Mouse (Mus musculus) midbrain, postnatal 0 days (tissue): Measurements from ENCODE around the gene Dtx4. TPM values are rescaled to one million over a fixed set of nuclear protein-coding genes. Genes with fewer than 3 reads are reported as not detected.

Experiments used
- ATAC-seq: fragments of 200-750 bp; cut with Nextera tagmentation; 2 replicates; pipeline ENCODE4 v1.8.0; 2017; ENCODE audit warnings: moderate number of reproducible peaks, mild to moderate bottlenecking, moderate TSS enrichment, moderate library complexity; ENCODE audit not compliant: low FRiP score
- DNase-seq: peaks from one replicate; pipeline ENCODE4 v3.0.0-alpha.2; 2015; ENCODE audit warnings: low spot score
- H3K27ac ChIP-seq: fragments of 300-500 bp; sonication (generic); 2 replicates; pipeline ENCODE4 v1.5.1; 2014; ENCODE audit warnings: low read depth, mild to moderate bottlenecking, low read length, mixed read lengths
- H3K27me3 ChIP-seq: fragments of 300-500 bp; sonication (generic); 2 replicates; pipeline ENCODE4 v1.6.1; 2014; ENCODE audit warnings: low read length, control low read depth, mixed read lengths; ENCODE audit not compliant: insufficient read depth
- H3K36me3 ChIP-seq: fragments of 300-500 bp; sonication (generic); 2 replicates; pipeline ENCODE4 v1.6.1; 2014; ENCODE audit warnings: low read length, control low read depth, mixed read lengths; ENCODE audit not compliant: insufficient read depth
- H3K4me1 ChIP-seq: fragments of 300-500 bp; sonication (generic); 2 replicates; pipeline ENCODE4 v1.6.1; 2014; ENCODE audit warnings: mild to moderate bottlenecking, control low read depth, antibody characterized with exemption, low read length, mixed read lengths; ENCODE audit not compliant: insufficient read depth
- H3K4me2 ChIP-seq: fragments of 300-500 bp; sonication (generic); 2 replicates; pipeline ENCODE4 v1.6.1; 2014; ENCODE audit warnings: low read depth, mild to moderate bottlenecking, low read length, mixed read lengths; ENCODE audit not compliant: poor library complexity, severe bottlenecking
- H3K4me3 ChIP-seq: fragments of 300-500 bp; sonication (generic); 2 replicates; pipeline ENCODE4 v1.5.1; 2014; ENCODE audit warnings: low read depth, mild to moderate bottlenecking, low read length, moderate library complexity
- H3K9ac ChIP-seq: fragments of 300-500 bp; sonication (generic); replicated peaks from 2 replicates; pipeline ENCODE4 v1.6.1; 2014; ENCODE audit warnings: mild to moderate bottlenecking, low read length, moderate library complexity, mixed read lengths; ENCODE audit not compliant: poor library complexity, severe bottlenecking
- H3K9me3 ChIP-seq: fragments of 300-500 bp; sonication (generic); 2 replicates; pipeline ENCODE4 v1.6.1; 2016; ENCODE audit warnings: low read length, control low read depth
- CTCF ChIP-seq: IDR thresholded peaks from 2 replicates; pipeline ENCODE4 v1.5.1; 2016; ENCODE audit warnings: antibody characterized with exemption, mild to moderate bottlenecking
- WGBS: fragments of 180-500 bp; shearing (Covaris S2); extraction: QIAGEN DNeasy Blood & Tissue Kit; methylation state at CpG from one replicate; pipeline ENCODE4 v1.1.7; 2014; 5-methylcytosine and 5-hydroxymethylcytosine counted together
- polyA plus RNA-seq: library from polyadenylated mRNA; unstranded; fragments of >200 nt; fragmentation: Nextera tagmentation; extraction: Ambion mirVana; gene quantifications from 2 replicates; pipeline ENCODE4 v1.2.1, GENCODE M21; 2015
- total RNA-seq: library from RNA; depleted of rRNA; stranded (reverse); fragments of >200 nt; gene quantifications from 2 replicates; pipeline ENCODE4 v1.2.3, GENCODE M21; 2014

Dtx4 gene
- total and polyA plus RNA-seq, 2 experiments from 2014 or later: 26.3 to 57.5 TPM

DNA sequence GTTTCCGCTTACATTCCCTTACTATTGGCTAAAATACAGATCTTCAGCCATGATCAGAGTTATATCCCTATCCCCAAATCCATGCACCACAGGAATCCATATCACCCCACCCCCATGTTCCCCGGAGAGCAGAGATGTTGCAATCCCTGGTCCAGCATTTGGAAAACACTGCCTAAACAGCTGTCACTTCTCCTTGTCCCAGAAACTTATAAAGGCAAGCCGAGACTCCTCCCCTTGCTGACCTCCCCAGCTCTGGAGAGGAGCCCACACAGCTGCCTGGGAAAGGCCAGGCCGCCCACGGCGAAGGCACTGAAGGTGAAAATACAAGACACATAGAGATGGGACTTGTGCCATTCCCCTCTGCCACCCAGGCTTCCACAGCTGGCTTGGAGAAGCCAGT lies 14.4 kb downstream of the Dtx4 start:
- no peak for DNase-seq
- H3K4me2 ChIP-seq: no peak overlapping the region
- H3K36me3 ChIP-seq: peaks cover 57% of the 10 kb centered on the region
- no peak overlapping the region for H3K4me3 ChIP-seq
- no peaks in the 10 kb centered on the region for H3K27me3 ChIP-seq
- TF ChIP-seq CTCF: no peak
- no peak overlapping the region for H3K9ac ChIP-seq
- WGBS: 74% methylated on average over 6 of the region's 6 CpGs
- no peak overlapping the region for H3K27ac ChIP-seq
- H3K4me1 ChIP-seq: peaks cover 6% of the 10 kb centered on the region
- ATAC-seq: no peak
- H3K9me3 ChIP-seq: no peaks in the 10 kb centered on the region

DNA sequence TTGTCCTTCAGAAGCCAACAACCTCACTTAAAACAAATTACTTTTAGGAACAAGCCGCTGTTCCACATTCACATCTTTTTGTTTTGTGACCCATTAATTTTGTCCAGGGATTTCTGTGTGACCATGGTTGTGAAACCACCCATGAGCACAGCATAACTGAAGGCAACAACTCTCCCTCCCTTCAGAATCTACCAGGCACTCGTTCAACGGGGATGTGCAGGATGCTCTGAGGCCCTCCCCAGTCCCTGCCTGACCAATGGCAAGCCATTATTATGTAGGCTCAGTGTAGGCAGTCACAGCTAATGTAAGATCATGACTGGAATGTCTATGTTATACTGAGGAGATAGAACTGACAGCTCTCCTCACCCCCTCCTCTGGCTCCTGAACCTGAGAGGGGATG lies 15.6 kb downstream of the Dtx4 start:
- 64% methylated on average over 3 of the region's 3 CpGs for WGBS
- TF ChIP-seq CTCF: no peak
- Histone ChIP-seq H3K36me3 (peaks cover 58% of the 10 kb centered on the region), H3K27ac (no peak overlapping the region), H3K4me3 (no peak overlapping the region), H3K4me1 (peaks cover 6% of the 10 kb centered on the region), H3K9ac (no peak overlapping the region), H3K27me3 (no peaks in the 10 kb centered on the region), H3K9me3 (no peaks in the 10 kb centered on the region), H3K4me2 (no peak overlapping the region)
- DNase-seq (no peak), ATAC-seq (no peak)

DNA sequence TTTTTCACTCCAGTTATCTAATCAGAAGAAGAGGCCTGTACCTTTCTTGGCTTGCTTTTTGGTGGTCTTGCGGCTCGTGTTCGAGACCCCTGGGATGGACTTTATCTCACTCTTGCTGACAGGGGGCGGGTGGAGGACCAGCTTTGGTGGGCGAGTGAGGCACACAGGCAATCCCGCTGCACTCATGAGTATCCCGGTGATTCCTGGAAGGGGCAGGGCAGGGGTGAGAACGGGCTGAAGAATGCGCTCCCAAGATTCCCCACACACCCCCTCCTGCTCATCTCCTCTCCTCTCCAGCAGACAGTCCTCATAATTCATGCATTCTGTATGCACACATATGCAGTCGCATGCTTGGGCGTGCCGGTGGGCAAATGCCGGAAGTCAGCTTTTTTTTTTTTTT lies 16.0 kb downstream of the Dtx4 start:
- no peak overlapping the region for H3K4me3 ChIP-seq
- H3K9ac ChIP-seq: no peak overlapping the region
- TF ChIP-seq CTCF: no peak
- no peaks in the 10 kb centered on the region for H3K27me3 ChIP-seq
- no peak overlapping the region for H3K27ac ChIP-seq
- WGBS: 83% methylated on average over 13 of the region's 13 CpGs
- peaks cover 58% of the 10 kb centered on the region for H3K36me3 ChIP-seq
- H3K9me3 ChIP-seq: no peaks in the 10 kb centered on the region
- DNase-seq (no peak), ATAC-seq (no peak)
- H3K4me2 ChIP-seq: no peak overlapping the region
- 0 out of 2 replicates have a peak, but pooled peaks cover 3% of the 10 kb centered on the region for H3K4me1 ChIP-seq

DNA sequence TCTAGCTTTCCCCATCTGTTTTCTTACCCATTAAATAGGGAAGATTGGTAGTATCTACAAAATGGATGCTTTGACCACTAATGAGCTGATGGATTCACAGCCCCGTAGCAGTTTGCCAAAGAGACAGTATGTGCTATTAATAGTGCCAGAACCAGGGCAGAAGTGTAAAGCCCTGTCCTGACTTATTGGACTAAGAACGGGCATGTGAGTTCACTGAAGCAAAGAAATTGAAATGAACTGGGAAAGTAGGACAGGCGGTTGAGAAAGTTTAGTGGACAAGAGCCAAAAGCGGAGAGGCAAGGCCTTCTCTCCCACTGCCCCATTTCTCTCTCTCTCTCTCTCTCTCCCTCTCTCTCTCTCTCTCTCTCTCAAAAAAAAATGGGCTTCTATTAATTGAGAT lies 17.0 kb downstream of the Dtx4 start:
- H3K9ac ChIP-seq: no peak overlapping the region
- WGBS: 70% methylated on average over 4 of the region's 4 CpGs
- TF ChIP-seq CTCF: no peak
- peak overlapping the region; percentile 32; the same call in 1 of the 2 replicates for H3K27ac ChIP-seq
- no peak overlapping the region for H3K4me3 ChIP-seq
- 0 out of 2 replicates have a peak, but pooled peaks cover 3% of the 10 kb centered on the region for H3K4me1 ChIP-seq
- no peak for ATAC-seq
- DNase-seq: peak; percentile 73
- H3K36me3 ChIP-seq: peaks cover 64% of the 10 kb centered on the region
- no peaks in the 10 kb centered on the region for H3K27me3 ChIP-seq
- H3K9me3 ChIP-seq: no peaks in the 10 kb centered on the region
- H3K4me2 ChIP-seq: no peak overlapping the region

DNA sequence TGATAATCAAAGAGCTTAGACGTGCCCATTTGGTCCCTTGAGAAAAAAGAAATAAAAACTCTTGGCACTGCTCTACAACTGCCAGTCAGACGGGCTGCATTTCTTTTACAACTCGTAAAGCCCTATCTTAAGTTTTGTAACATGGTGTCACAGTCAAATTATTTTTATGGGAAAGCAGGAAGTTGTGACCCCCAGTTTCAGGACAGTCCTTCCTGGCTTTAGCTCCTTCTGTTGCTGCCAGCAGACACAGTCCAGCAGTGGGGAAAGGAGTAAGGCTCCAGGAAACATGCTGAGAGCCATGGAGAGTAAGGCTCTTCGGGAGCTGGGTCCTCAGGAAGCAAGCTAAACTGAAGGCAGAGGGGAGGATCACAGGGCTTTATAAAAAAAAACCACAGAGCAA lies 17.5 kb downstream of the Dtx4 start:
- H3K36me3 ChIP-seq: peaks cover 67% of the 10 kb centered on the region
- no peak for ATAC-seq
- no peaks in the 10 kb centered on the region for H3K27me3 ChIP-seq
- H3K4me3 ChIP-seq: no peak overlapping the region
- H3K4me2 ChIP-seq: no peak overlapping the region
- no peaks in the 10 kb centered on the region for H3K9me3 ChIP-seq
- WGBS: 71% methylated on average over 4 of the region's 4 CpGs
- H3K27ac ChIP-seq: peak overlapping the region; percentile 32; the same call in 1 of the 2 replicates
- no peak overlapping the region for H3K9ac ChIP-seq
- DNase-seq: no peak
- TF ChIP-seq CTCF: no peak
- H3K4me1 ChIP-seq: 0 out of 2 replicates have a peak, but pooled peaks cover 3% of the 10 kb centered on the region

DNA sequence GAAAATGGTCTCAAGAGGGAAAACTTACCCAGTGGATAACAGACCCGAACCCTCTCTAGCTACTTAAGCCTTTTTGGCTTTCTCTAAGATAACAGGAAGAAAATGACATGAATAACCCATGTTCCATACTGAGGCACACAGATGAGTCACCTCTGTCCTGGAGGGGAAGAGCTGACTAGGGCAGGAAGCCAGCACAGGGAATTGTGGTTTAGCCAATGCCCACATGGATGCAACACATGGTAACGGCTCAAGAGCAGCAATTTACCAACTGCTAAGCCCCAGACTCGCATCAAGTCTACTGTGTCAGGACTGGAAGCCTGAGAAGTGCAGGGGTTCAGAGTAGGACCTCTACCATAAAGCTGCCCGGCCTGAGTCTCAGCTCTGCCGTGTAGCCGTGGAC lies 22.9 kb downstream of the Dtx4 start:
- 82% methylated on average over 6 of the region's 6 CpGs for WGBS
- Histone ChIP-seq H3K4me3 (no peak overlapping the region), H3K9me3 (no peaks in the 10 kb centered on the region), H3K4me2 (no peak overlapping the region), H3K27me3 (no peaks in the 10 kb centered on the region), H3K27ac (no peak overlapping the region), H3K9ac (no peak overlapping the region), H3K4me1 (no peaks in the 10 kb centered on the region), H3K36me3 (peaks cover 56% of the 10 kb centered on the region)
- ATAC-seq: no peak
- DNase-seq: no peak
- no peak for TF ChIP-seq CTCF
